Mouse (Mus musculus): ENCODE results near the gene Ciao2b. TPM values are rescaled to one million over a fixed set of nuclear protein-coding genes. Genes with fewer than 3 reads are reported as not detected.

Ciao2b gene
- polyA plus RNA-seq, 1 experiment from 2014 or later, result 32.0 TPM

DNA sequence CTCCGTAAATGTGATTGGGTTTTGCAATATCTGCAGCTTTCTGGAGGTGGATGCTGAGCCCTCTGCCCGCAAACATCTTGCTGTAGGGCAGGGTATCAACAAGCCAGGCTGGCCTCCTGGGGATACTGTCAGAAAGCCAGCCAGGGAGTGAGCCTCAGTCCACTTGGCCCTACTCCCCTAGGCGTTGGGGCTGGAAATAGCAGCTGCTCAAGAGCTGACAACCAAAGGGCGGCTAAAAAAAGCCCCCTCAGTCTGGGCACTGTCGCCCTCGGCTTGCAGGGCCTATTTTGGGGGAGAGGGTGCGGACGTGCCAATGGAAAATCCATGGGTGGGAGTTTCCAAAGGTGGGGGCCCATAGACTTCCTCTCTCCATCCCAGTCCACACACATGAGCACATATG lies 32.5 kb downstream of the Ciao2b start:
- Histone ChIP-seq H3K27me3 (ENCODE audit: insufficient read depth, low read length) (no peaks in the 10 kb centered on the region), H3K4me2 (ENCODE audit: low read depth, low read length) (no peak overlapping the region), H3K9me3 (ENCODE audit: low read length) (no peaks in the 10 kb centered on the region), H3K36me3 (replicated peaks; ENCODE audit: insufficient read depth, low read length) (no peaks in the 10 kb centered on the region), H3K27ac (ENCODE audit: low read depth) (no peak overlapping the region), H3K4me1 (ENCODE audit: insufficient read depth) (no peaks in the 10 kb centered on the region), H3K9ac (replicated peaks) (no peak overlapping the region), H3K4me3 (ENCODE audit: low read depth, low read length) (no peak overlapping the region)
- 61% methylated on average over 8 of the region's 8 CpGs for WGBS (ENCODE audit: insufficient replicate concordance)
- TF ChIP-seq CTCF (IDR thresholded peaks at IDR 0.05; ENCODE audit: low read depth), result no peak
- TF ChIP-seq EP300 (IDR thresholded peaks at IDR 0.05; ENCODE audit: low read depth), result no peak
- no peak for ATAC-seq
- no peak for DNase-seq

DNA sequence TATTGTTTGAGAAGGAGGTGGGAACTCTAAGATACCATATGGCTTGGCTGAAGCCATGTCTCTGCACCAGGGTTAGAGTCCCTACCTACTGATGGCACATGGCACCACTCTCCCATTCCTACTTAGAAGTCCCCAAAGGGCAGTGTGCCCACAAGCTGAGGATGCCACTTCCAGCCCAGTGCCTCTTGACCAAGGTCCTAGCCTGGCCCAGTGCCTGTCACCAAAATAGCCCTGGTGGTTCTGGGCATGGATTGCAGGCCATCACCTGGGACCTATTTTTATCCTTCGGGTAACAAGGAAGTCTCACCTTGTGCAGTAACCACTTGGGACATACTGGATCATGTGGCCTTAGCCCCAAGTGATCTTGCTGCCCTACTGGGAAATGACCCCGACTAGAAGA lies 33.8 kb downstream of the Ciao2b start:
- no peaks in the 10 kb centered on the region for H3K27me3 ChIP-seq (ENCODE audit: insufficient read depth, low read length)
- no peak overlapping the region for H3K4me2 ChIP-seq (ENCODE audit: low read depth, low read length)
- ATAC-seq (no peak), DNase-seq (no peak)
- no peak for TF ChIP-seq EP300 (IDR thresholded peaks at IDR 0.05; ENCODE audit: low read depth)
- TF ChIP-seq CTCF (IDR thresholded peaks at IDR 0.05; ENCODE audit: low read depth), result no peak
- 56% methylated on average over 2 of the region's 2 CpGs for WGBS (ENCODE audit: insufficient replicate concordance)
- no peaks in the 10 kb centered on the region for H3K4me1 ChIP-seq (ENCODE audit: insufficient read depth)
- H3K9ac ChIP-seq (replicated peaks), result no peak overlapping the region
- no peaks in the 10 kb centered on the region for H3K36me3 ChIP-seq (replicated peaks; ENCODE audit: insufficient read depth, low read length)
- no peak overlapping the region for H3K4me3 ChIP-seq (ENCODE audit: low read depth, low read length)
- H3K27ac ChIP-seq (ENCODE audit: low read depth), result no peak overlapping the region
- H3K9me3 ChIP-seq (ENCODE audit: low read length), result no peaks in the 10 kb centered on the region

DNA sequence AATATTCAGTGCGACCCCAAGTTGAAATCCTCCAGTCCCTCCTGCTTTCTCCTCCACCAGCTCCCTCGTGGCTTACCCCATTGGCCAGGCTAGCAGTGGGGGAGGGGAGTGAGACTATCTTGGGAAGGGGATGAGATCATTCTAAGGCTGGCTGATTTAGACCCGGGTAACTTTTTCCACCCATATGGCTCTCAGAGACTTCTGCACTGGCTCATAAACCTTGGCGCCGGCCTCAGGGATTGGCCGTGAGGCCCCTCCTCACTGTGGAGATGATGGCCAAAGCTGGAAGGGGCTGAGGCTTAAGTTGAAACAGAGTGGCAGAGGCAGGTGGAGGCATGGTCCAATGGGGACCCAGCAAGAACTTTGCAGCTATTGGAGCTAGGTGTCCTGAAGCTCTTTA lies 35.4 kb downstream of the Ciao2b start:
- Histone ChIP-seq H3K4me1 (ENCODE audit: insufficient read depth) (peaks cover 8% of the 10 kb centered on the region), H3K4me3 (ENCODE audit: low read depth, low read length) (no peak overlapping the region), H3K27ac (ENCODE audit: low read depth) (no peak overlapping the region), H3K27me3 (ENCODE audit: insufficient read depth, low read length) (no peaks in the 10 kb centered on the region), H3K4me2 (ENCODE audit: low read depth, low read length) (no peak overlapping the region), H3K9ac (replicated peaks) (no peak overlapping the region), H3K9me3 (ENCODE audit: low read length) (no peaks in the 10 kb centered on the region), H3K36me3 (replicated peaks; ENCODE audit: insufficient read depth, low read length) (no peaks in the 10 kb centered on the region)
- no peak for DNase-seq
- no peak for ATAC-seq
- TF ChIP-seq EP300 (IDR thresholded peaks at IDR 0.05; ENCODE audit: low read depth) (no peak), CTCF (IDR thresholded peaks at IDR 0.05; ENCODE audit: low read depth) (no peak)
- WGBS (ENCODE audit: insufficient replicate concordance), result 43% methylated on average over 6 of the region's 6 CpGs

DNA sequence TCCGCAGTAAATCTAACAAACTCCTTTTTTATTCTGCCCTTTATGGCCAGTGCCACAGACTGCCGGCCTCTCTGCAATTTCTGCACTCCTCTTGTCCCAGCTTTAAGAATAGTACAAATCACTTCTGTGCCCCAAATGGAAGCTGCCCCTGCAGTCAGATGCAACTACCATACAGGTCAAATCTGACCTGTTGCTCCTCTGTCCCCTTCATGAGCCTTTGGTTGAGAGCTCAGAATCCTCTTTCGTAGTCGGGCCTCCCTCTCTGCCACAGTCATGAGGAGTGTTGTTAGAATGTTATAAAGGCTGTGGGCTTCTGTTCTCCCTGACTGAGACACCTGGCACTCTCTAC lies 38.5 kb downstream of the Ciao2b start:
- H3K4me2 ChIP-seq (ENCODE audit: low read depth, low read length), result no peak overlapping the region
- H3K36me3 ChIP-seq (replicated peaks; ENCODE audit: insufficient read depth, low read length), result no peaks in the 10 kb centered on the region
- WGBS (ENCODE audit: insufficient replicate concordance), result 73% methylated on average over 4 of the region's 4 CpGs
- no peak overlapping the region for H3K27ac ChIP-seq (ENCODE audit: low read depth)
- no peak overlapping the region for H3K9ac ChIP-seq (replicated peaks)
- H3K9me3 ChIP-seq (ENCODE audit: low read length), result no peaks in the 10 kb centered on the region
- DNase-seq (no peak), ATAC-seq (no peak)
- TF ChIP-seq EP300 (IDR thresholded peaks at IDR 0.05; ENCODE audit: low read depth) (no peak), CTCF (IDR thresholded peaks at IDR 0.05; ENCODE audit: low read depth) (no peak)
- no peak overlapping the region for H3K4me3 ChIP-seq (ENCODE audit: low read depth, low read length)
- no peaks in the 10 kb centered on the region for H3K27me3 ChIP-seq (ENCODE audit: insufficient read depth, low read length)
- H3K4me1 ChIP-seq (ENCODE audit: insufficient read depth), result peaks cover 8% of the 10 kb centered on the region

DNA sequence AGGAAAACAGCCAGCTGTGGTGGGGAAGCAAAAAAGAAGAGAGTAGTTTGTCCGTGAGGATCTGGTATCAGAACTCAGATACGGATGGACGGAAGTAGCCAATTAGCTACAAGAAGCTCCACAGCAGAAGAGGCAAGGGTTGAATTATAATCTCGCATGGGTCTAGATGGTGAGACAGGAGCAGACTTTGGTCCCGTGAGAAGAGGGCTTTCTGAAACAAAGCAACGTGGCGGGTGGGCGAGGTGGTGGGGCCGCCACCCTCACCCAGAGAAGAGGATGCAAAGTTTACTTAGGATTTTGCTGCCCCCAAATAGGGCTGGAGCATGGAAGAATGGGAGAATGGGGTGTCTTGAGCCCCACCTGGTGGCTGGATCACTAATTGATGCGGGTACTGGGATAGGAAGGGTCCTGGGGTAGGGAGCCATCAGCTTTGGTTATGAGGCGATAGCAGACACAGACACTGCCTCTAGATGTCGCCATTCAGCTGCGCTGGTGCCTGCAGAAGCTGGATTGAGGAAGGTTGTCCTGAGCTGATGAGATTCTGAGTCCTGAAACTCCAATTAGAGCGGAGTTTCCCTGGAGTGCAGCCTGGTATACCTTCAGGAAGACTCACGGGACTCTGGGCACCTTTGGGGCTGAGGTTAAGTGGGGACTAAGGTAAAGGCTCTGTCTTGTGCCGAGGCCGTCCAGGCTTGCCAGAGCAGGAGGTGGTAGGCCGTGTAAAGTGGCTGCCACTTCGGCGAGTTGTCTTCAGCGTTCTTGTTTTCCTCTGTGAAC lies 39.1 kb downstream of the Ciao2b start:
- Histone ChIP-seq H3K9ac (replicated peaks) (no peak overlapping the region), H3K27me3 (ENCODE audit: insufficient read depth, low read length) (no peaks in the 10 kb centered on the region), H3K4me3 (ENCODE audit: low read depth, low read length) (no peak overlapping the region), H3K27ac (ENCODE audit: low read depth) (no peak overlapping the region), H3K36me3 (replicated peaks; ENCODE audit: insufficient read depth, low read length) (no peaks in the 10 kb centered on the region), H3K4me2 (ENCODE audit: low read depth, low read length) (peak overlapping the region; percentile 51), H3K4me1 (ENCODE audit: insufficient read depth) (peaks cover 8% of the 10 kb centered on the region), H3K9me3 (ENCODE audit: low read length) (no peaks in the 10 kb centered on the region)
- peak; percentile 80 for DNase-seq
- ATAC-seq, result peak; percentile 85
- WGBS (ENCODE audit: insufficient replicate concordance), result 24% methylated on average over 21 of the region's 21 CpGs
- TF ChIP-seq CTCF (IDR thresholded peaks at IDR 0.05; ENCODE audit: low read depth), result peak; percentile 94
- no peak for TF ChIP-seq EP300 (IDR thresholded peaks at IDR 0.05; ENCODE audit: low read depth)

DNA sequence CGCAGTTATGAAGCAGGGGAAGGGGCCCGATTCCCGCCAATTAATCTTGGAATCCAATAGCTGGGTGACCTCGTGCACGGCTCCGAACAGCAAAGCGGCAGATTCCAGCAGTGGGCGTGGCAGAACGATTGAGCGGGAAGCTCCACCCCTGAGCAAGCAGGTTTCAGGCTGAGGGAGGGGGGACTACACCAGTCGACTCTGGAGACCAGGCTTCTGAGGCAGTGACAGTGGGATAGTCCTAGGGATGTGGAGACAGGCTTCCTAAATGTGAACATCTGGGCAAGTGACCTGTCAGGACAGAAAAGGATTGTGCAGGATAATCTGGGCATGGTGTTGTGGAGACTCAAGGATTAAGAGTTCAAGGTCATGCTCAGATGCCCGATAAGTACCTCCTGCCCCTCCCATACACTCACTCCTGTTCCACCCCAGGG lies 39.8 kb downstream of the Ciao2b start:
- ATAC-seq, result no peak
- no peak overlapping the region for H3K4me3 ChIP-seq (ENCODE audit: low read depth, low read length)

More for the DNA sequence above, 39.8 kb downstream of the Ciao2b start:
- DNase-seq, result no peak
- Histone ChIP-seq H3K27ac (ENCODE audit: low read depth) (no peak overlapping the region), H3K4me2 (ENCODE audit: low read depth, low read length) (peak overlapping the region; percentile 51), H3K4me1 (ENCODE audit: insufficient read depth) (peaks cover 8% of the 10 kb centered on the region), H3K36me3 (replicated peaks; ENCODE audit: insufficient read depth, low read length) (no peaks in the 10 kb centered on the region), H3K9ac (replicated peaks) (no peak overlapping the region), H3K27me3 (ENCODE audit: insufficient read depth, low read length) (no peaks in the 10 kb centered on the region), H3K9me3 (ENCODE audit: low read length) (no peaks in the 10 kb centered on the region)
- 2% methylated on average over 12 of the region's 12 CpGs for WGBS (ENCODE audit: insufficient replicate concordance)
- no peak for TF ChIP-seq CTCF (IDR thresholded peaks at IDR 0.05; ENCODE audit: low read depth)
- TF ChIP-seq EP300 (IDR thresholded peaks at IDR 0.05; ENCODE audit: low read depth), result no peak

Data from liver, postnatal 0 days (tissue).